Mouse (Mus musculus): ENCODE results near the gene Dera.

DNA sequence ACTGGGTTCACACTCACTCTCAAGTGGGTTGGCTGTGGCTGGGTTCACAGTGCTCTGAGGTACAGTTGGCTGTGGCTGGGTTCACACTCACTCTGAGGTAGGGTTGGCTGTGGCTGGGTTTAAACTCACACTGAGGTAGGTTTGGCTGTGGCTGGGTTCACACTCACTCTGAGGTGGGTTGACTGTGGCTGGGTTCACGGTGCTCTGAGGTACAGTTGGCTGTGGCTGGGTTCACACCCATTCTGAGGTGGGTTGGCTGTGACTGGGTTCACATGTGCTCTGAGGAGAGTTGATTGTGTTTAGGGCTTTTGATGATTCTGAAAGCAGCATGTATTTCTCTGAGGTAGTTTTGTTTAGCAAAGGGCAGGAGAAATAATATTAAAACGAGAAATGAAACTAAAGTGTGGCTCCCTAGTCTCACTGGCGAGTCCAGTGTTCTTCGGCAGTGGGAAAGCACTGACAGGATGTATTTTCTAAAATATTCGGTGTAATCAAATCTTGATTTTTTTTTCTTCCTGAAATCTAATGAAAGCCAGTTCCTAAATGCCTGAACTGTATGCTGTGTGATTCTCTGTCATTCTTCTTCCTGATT is 70.8 kb downstream of the Dera start:
- TF ChIP-seq CTCF (IDR thresholded peaks at IDR 0.05; ENCODE audit: borderline replicate concordance, control insufficient read depth, extremely low read depth, insufficient read depth, low read length, poor library complexity) = no peak
- no peak for TF ChIP-seq POLR2A (IDR thresholded peaks at IDR 0.05; ENCODE audit: control insufficient read depth, extremely low read depth, insufficient read depth, low read length, poor library complexity)

Data from thymus, adult 2 months (tissue).